Mouse (Mus musculus) stomach, embryonic 15.5 days (tissue): ENCODE measurements around the gene Tprg. TPM values are rescaled to one million over a fixed set of nuclear protein-coding genes. Genes with fewer than 3 reads are reported as not detected.

Source experiments
- ATAC-seq: fragments of 200-750 bp; cut with Nextera tagmentation; 2 replicates; pipeline ENCODE4 v1.8.0; 2017; ENCODE audit warnings: low read depth, moderate number of reproducible peaks, moderate TSS enrichment; ENCODE audit not compliant: insufficient read depth, low FRiP score
- H3K27ac ChIP-seq: fragments of 300-500 bp; sonication (generic); 2 replicates; pipeline ENCODE4 v1.5.1; 2015; ENCODE audit warnings: mild to moderate bottlenecking, inconsistent platforms
- H3K27me3 ChIP-seq: fragments of 300-500 bp; sonication (generic); replicated peaks from 2 replicates; pipeline ENCODE4 v1.6.1; 2015; ENCODE audit warnings: inconsistent platforms
- H3K36me3 ChIP-seq: fragments of 300-500 bp; sonication (generic); 2 replicates; pipeline ENCODE4 v1.6.1; 2015; ENCODE audit warnings: inconsistent platforms
- H3K4me1 ChIP-seq: fragments of 300-500 bp; sonication (generic); 2 replicates; pipeline ENCODE4 v1.6.1; 2015; ENCODE audit warnings: inconsistent platforms
- H3K4me2 ChIP-seq: fragments of 300-500 bp; sonication (generic); 2 replicates; pipeline ENCODE4 v1.6.1; 2015; ENCODE audit warnings: mild to moderate bottlenecking, inconsistent platforms
- H3K4me3 ChIP-seq: fragments of 300-500 bp; sonication (generic); replicated peaks from 2 replicates; pipeline ENCODE4 v1.5.1; 2015; ENCODE audit warnings: inconsistent platforms
- H3K9ac ChIP-seq: fragments of 300-500 bp; sonication (generic); 2 replicates; pipeline ENCODE4 v1.6.1; 2015; ENCODE audit warnings: inconsistent platforms
- H3K9me3 ChIP-seq: fragments of 300-500 bp; sonication (generic); 2 replicates; pipeline ENCODE4 v1.6.1; 2016; ENCODE audit warnings: inconsistent platforms
- WGBS: fragments of 180-500 bp; shearing (Covaris S2); methylation state at CpG from one replicate; pipeline ENCODE4 v1.1.7; 2015; 5-methylcytosine and 5-hydroxymethylcytosine counted together
- polyA plus RNA-seq: library from polyadenylated mRNA; unstranded; fragments of >200 nt; fragmentation: Nextera tagmentation; extraction: Ambion mirVana; gene quantifications from 2 replicates; pipeline ENCODE4 v1.2.1, GENCODE M21; 2015

Gene Tprg
- polyA plus RNA-seq, 1 experiment from 2014 or later: 5.5 TPM

DNA sequence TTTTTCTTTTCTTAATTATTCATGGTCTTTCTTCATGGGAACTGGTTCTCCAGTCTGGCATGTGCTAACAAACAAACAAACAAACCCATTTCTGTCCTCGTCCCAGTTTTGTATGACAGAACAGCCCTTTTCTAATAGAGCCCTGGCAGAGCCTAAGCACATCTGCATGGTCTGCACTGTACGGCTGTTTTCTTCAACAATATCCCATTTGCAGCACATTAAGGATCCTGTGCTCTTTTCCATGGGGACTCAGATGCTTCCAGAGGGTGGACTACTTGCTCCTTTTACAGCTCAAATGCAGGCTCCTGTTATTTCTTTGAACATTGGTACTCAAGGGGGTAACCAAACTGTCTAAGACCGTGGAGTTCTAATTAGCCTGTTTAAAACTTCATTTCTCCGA is 178.1 kb downstream of the Tprg start:
- no peak overlapping the region for H3K9ac ChIP-seq
- no peaks in the 10 kb centered on the region for H3K9me3 ChIP-seq
- WGBS: 82% methylated on average over 4 of the region's 4 CpGs
- no peak overlapping the region for H3K4me2 ChIP-seq
- H3K4me3 ChIP-seq: no peak overlapping the region
- no peak for ATAC-seq
- no peaks in the 10 kb centered on the region for H3K36me3 ChIP-seq
- no peaks in the 10 kb centered on the region for H3K4me1 ChIP-seq
- H3K27ac ChIP-seq: no peak overlapping the region
- no peaks in the 10 kb centered on the region for H3K27me3 ChIP-seq

DNA sequence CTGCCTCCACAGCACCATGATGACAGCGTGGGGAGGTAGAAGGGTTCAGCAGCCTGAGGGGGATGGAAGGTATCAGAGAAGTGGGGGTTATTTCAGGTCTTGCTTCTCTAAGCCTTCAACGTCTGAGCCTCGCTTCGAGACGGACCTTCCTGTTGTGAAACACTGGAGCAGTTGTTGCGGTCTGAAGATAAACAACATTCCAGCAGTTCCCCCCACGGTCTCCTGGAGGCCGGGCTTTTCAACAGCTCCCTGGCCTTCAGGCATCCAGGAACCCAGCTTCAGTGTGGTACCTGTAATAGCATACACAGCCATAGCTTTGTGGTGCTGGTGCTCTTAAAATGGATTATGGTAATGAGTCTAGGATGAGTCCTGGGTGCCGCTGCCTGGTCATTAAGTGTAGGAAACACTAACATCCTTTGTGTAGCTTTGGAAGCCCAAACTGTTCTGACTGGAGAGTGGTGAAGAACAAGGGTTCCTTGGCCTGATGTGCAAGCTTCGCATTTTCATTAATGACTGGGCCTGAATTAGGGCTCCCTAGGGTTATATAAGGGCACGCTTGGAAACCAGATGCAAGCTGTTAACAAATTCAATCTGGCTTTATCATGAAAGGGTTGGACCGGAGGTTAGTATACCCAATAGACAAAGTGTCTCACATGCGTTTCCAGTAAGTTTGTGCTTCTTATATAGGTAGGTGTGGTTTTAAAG is 179.0 kb downstream of the Tprg start:
- no peak overlapping the region for H3K9ac ChIP-seq
- no peaks in the 10 kb centered on the region for H3K9me3 ChIP-seq
- no peak overlapping the region for H3K27ac ChIP-seq
- H3K4me3 ChIP-seq: no peak overlapping the region
- no peak for ATAC-seq
- 34% methylated on average over 13 of the region's 13 CpGs for WGBS
- H3K36me3 ChIP-seq: no peaks in the 10 kb centered on the region
- H3K4me2 ChIP-seq: no peak overlapping the region
- no peaks in the 10 kb centered on the region for H3K4me1 ChIP-seq
- H3K27me3 ChIP-seq: no peaks in the 10 kb centered on the region

DNA sequence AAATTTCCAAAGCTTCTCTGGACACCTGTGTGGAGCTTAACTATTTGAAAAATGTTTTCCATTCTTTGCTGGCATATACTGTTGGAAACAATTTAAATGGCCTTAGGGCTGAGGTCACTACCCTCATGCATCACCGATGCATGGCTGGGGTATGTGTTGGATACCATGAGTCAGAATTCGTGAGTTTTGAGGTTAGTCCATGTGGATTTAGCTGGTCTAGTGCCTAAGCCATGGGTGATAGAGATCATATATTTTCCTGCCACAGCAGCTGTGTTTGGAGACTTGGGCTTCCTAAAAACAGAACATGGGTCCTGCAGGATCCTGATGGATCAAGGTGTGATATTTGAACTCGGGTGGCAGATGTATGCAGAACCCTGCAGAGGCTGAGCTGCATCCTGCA is 181.4 kb downstream of the Tprg start:
- no peaks in the 10 kb centered on the region for H3K36me3 ChIP-seq
- H3K4me1 ChIP-seq: no peaks in the 10 kb centered on the region
- H3K27ac ChIP-seq: no peak overlapping the region
- ATAC-seq: no peak
- no peak overlapping the region for H3K4me2 ChIP-seq
- WGBS: 85% methylated on average over 3 of the region's 3 CpGs
- no peaks in the 10 kb centered on the region for H3K27me3 ChIP-seq
- no peaks in the 10 kb centered on the region for H3K9me3 ChIP-seq
- no peak overlapping the region for H3K9ac ChIP-seq
- H3K4me3 ChIP-seq: no peak overlapping the region

DNA sequence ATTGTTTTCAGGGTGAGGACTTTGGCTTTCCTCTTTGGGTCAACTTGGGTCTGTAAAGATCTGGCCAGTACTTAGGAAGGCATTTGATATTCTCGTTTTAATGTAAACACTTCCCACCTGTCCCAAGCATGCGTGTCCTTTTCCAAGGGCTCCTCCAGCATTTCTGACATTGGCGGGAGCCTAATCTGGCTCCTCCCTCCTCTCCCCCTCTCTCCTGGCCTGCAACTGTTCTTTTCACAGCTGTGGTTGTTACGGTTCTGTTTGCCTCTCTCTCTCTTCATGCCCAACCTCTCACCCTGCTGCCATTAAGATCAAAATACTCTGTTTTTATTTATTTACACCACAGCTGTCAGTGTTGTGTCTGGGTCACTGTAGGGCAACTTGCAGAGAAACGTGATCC is 182.0 kb downstream of the Tprg start:
- 25% methylated on average over 5 of the region's 5 CpGs for WGBS
- no peaks in the 10 kb centered on the region for H3K4me1 ChIP-seq
- H3K4me2 ChIP-seq: no peak overlapping the region
- no peak overlapping the region for H3K4me3 ChIP-seq
- H3K9ac ChIP-seq: no peak overlapping the region
- H3K36me3 ChIP-seq: no peaks in the 10 kb centered on the region
- no peaks in the 10 kb centered on the region for H3K9me3 ChIP-seq
- H3K27me3 ChIP-seq: no peaks in the 10 kb centered on the region
- H3K27ac ChIP-seq: no peak overlapping the region
- ATAC-seq: no peak
